Mouse (Mus musculus) adrenal gland, postnatal 10 days (tissue): ENCODE measurements around the gene Yipf4. TPM values are rescaled to one million over a fixed set of nuclear protein-coding genes. Genes with fewer than 3 reads are reported as not detected.

Source experiments
- DNase-seq: peaks from one replicate; pipeline ENCODE4 v3.0.0; 2021; ENCODE audit warnings: mixed read lengths
- total RNA-seq, 2 experiments: library from RNA; stranded (reverse); gene quantifications; 2 replicates each; pipeline ENCODE4 v1.2.3; 2021

The Yipf4 gene
- total RNA-seq, 2 experiments from 2014 or later: 95.8 to 108 TPM

- DNase-seq: no peak
Observed at GRCm38 (mm10) chr17:74522797-74523723, 33.8 kb downstream of the Yipf4 start.

- no peak for DNase-seq
Observed at GRCm38 (mm10) chr17:74526117-74526516, 36.8 kb downstream of the Yipf4 start.

GRCm38 (mm10) chr17:74526806-74527653, 37.7 kb downstream of the Yipf4 start:
- DNase-seq: no peak

- DNase-seq: peak; percentile 100
Observed at GRCm38 (mm10) chr17:74527729-74528607, 38.7 kb downstream of the Yipf4 start, which contains the start of gene Birc6. Gene Birc6 (plus strand): TSS chr17:74528295.

- DNase-seq: peak; percentile 54
Observed at GRCm38 (mm10) chr17:74528648-74529532, 39.6 kb downstream of the Yipf4 start.

GRCm38 (mm10) chr17:74529533-74529824, 40.2 kb downstream of the Yipf4 start:
- DNase-seq: no peak

- DNase-seq: no peak
Observed at GRCm38 (mm10) chr17:74534971-74535370, 45.7 kb downstream of the Yipf4 start.

- no peak for DNase-seq
Observed at GRCm38 (mm10) chr17:74537526-74537925, 48.2 kb downstream of the Yipf4 start.

- no peak for DNase-seq
Observed at GRCm38 (mm10) chr17:74543615-74544014, 54.3 kb downstream of the Yipf4 start.

Other genes starting within 250 kb of the Yipf4 start
- gene Memo1, start 194.0 kb upstream of the Yipf4 start, total RNA-seq: 10 to 100 TPM; 83.9 to 84.3 TPM
- gene Dpy30, start 165.5 kb upstream of the Yipf4 start, total RNA-seq: 100 to 1,000 TPM in 1 of 2 experiments, 10 to 100 TPM in 1; 88.2 to 100 TPM
- gene Spast, start 150.5 kb upstream of the Yipf4 start, total RNA-seq: 10 to 100 TPM; 34.1 to 36.6 TPM
- 10 to 100 TPM; 19.5 TPM for gene Slc30a6, start 93.9 kb upstream of the Yipf4 start, total RNA-seq
- gene Nlrc4, start 30.4 kb upstream of the Yipf4 start, total RNA-seq: under 1 TPM; 0.39 to 0.42 TPM
- gene Birc6, start 38.8 kb downstream of the Yipf4 start, total RNA-seq: 100 to 1,000 TPM in 1 of 2 experiments, 10 to 100 TPM in 1; 92.1 to 136 TPM
- gene Ttc27, start 228.2 kb downstream of the Yipf4 start, total RNA-seq: 10 to 100 TPM; 21.6 to 26.2 TPM